Mouse (Mus musculus) adrenal gland, adult 2 months (tissue): ENCODE measurements around the gene Vwc2l. TPM values are rescaled to one million over a fixed set of nuclear protein-coding genes. Genes with fewer than 3 reads are reported as not detected.
A peak's percentile ranks its signal among the peaks of the same experiment; 100 is the strongest.

Source experiments
- DNase-seq: peaks from one replicate; pipeline ENCODE4 v3.0.0; 2021
- long read RNA-seq: library from polyadenylated mRNA; stranded (forward); transcript quantifications from one replicate; pipeline ENCODE4 v2.0.0, GENCODE M21; 2021
- polyA plus RNA-seq: library from polyadenylated mRNA; depleted of rRNA; stranded (reverse); fragments of >200 nt; gene quantifications from 2 replicates; pipeline ENCODE4 v1.2.3, GENCODE M21; 2012; rRNA removed
- total RNA-seq, 2 experiments: library from RNA; stranded (reverse); gene quantifications; 2 replicates each; pipeline ENCODE4 v1.2.3; 2021

Vwc2l gene
- total RNA-seq (not detected), polyA plus RNA-seq (not detected in 2 replicates)
- long read RNA-seq, result 0 reads

- DNase-seq, result peak; percentile 38
Observed at GRCm38 (mm10) chr1:70725655-70726066, at the start of gene Vwc2l. TSS of gene Vwc2l (plus strand) at chr1:70725715.

- peak; percentile 4 for DNase-seq
Observed at GRCm38 (mm10) chr1:70692529-70692928, 33.0 kb upstream of the Vwc2l start.

- no peak for DNase-seq
Observed at GRCm38 (mm10) chr1:70700270-70700669, 25.2 kb upstream of the Vwc2l start.

GRCm38 (mm10) chr1:70703934-70704333, 21.6 kb upstream of the Vwc2l start:
- no peak for DNase-seq

GRCm38 (mm10) chr1:70705821-70706220, 19.7 kb upstream of the Vwc2l start:
- DNase-seq, result no peak

GRCm38 (mm10) chr1:70725045-70725444, 470 bp upstream of the Vwc2l start:
- DNase-seq, result no peak

- DNase-seq, result no peak
Observed at GRCm38 (mm10) chr1:70787146-70787545, 61.6 kb downstream of the Vwc2l start.

- no peak for DNase-seq
Observed at GRCm38 (mm10) chr1:70791636-70792035, 66.1 kb downstream of the Vwc2l start.

- no peak for DNase-seq
Observed at GRCm38 (mm10) chr1:70795094-70795493, 69.6 kb downstream of the Vwc2l start.

- DNase-seq, result no peak
Observed at GRCm38 (mm10) chr1:70803401-70803800, 77.9 kb downstream of the Vwc2l start.

GRCm38 (mm10) chr1:70823111-70823510, 97.6 kb downstream of the Vwc2l start:
- DNase-seq, result no peak

- no peak for DNase-seq
Observed at GRCm38 (mm10) chr1:70833262-70833661, 107.7 kb downstream of the Vwc2l start.

GRCm38 (mm10) chr1:70842222-70842621, 116.7 kb downstream of the Vwc2l start:
- no peak for DNase-seq

- DNase-seq, result no peak
Observed at GRCm38 (mm10) chr1:70845276-70845675, 119.8 kb downstream of the Vwc2l start.

- no peak for DNase-seq
Observed at GRCm38 (mm10) chr1:70851633-70852390, 126.3 kb downstream of the Vwc2l start.

GRCm38 (mm10) chr1:70853446-70853845, 127.9 kb downstream of the Vwc2l start:
- no peak for DNase-seq

- no peak for DNase-seq
Observed at GRCm38 (mm10) chr1:70855912-70856311, 130.4 kb downstream of the Vwc2l start.

- no peak for DNase-seq
Observed at GRCm38 (mm10) chr1:70861672-70862071, 136.2 kb downstream of the Vwc2l start.

GRCm38 (mm10) chr1:70866137-70866536, 140.6 kb downstream of the Vwc2l start:
- DNase-seq, result peak; percentile 54

GRCm38 (mm10) chr1:70880496-70880895, 155.0 kb downstream of the Vwc2l start:
- DNase-seq, result no peak

- no peak for DNase-seq
Observed at GRCm38 (mm10) chr1:70881269-70881668, 155.8 kb downstream of the Vwc2l start.

GRCm38 (mm10) chr1:70884156-70884555, 158.6 kb downstream of the Vwc2l start:
- DNase-seq, result no peak

GRCm38 (mm10) chr1:70902311-70902710, 176.8 kb downstream of the Vwc2l start:
- DNase-seq, result no peak

GRCm38 (mm10) chr1:70907366-70907765, 181.9 kb downstream of the Vwc2l start:
- DNase-seq, result no peak
